Mouse (Mus musculus) limb, embryonic 12.5 days (tissue): ENCODE measurements around the gene Podxl2. TPM values are rescaled to one million over a fixed set of nuclear protein-coding genes. Genes with fewer than 3 reads are reported as not detected.

ENCODE experiments used
- ATAC-seq: fragments of 200-750 bp; cut with Nextera tagmentation; 2 replicates; pipeline ENCODE4 v1.8.0; 2017; ENCODE audit warnings: low read depth, moderate TSS enrichment; ENCODE audit not compliant: insufficient number of reproducible peaks, insufficient read depth, low FRiP score, low TSS enrichment
- H3K27ac ChIP-seq: fragments of 300-500 bp; sonication (generic); 2 replicates; pipeline ENCODE4 v1.5.1; 2016; ENCODE audit warnings: mild to moderate bottlenecking, moderate library complexity
- H3K27me3 ChIP-seq: fragments of 300-500 bp; sonication (generic); 2 replicates; pipeline ENCODE4 v1.6.1; 2016; ENCODE audit warnings: mild to moderate bottlenecking, moderate library complexity
- H3K36me3 ChIP-seq: fragments of 300-500 bp; sonication (generic); 2 replicates; pipeline ENCODE4 v1.6.1; 2016; ENCODE audit warnings: mild to moderate bottlenecking, moderate library complexity
- H3K4me1 ChIP-seq: fragments of 300-500 bp; sonication (generic); replicated peaks from 2 replicates; pipeline ENCODE4 v1.6.1; 2016
- H3K4me2 ChIP-seq: fragments of 300-500 bp; sonication (generic); 2 replicates; pipeline ENCODE4 v1.6.1; 2016; ENCODE audit warnings: mild to moderate bottlenecking, moderate library complexity
- H3K4me3 ChIP-seq: fragments of 300-500 bp; sonication (generic); replicated peaks from 2 replicates; pipeline ENCODE4 v1.5.1; 2016; ENCODE audit warnings: mild to moderate bottlenecking
- H3K9ac ChIP-seq: fragments of 300-500 bp; sonication (generic); replicated peaks from 2 replicates; pipeline ENCODE4 v1.6.1; 2016; ENCODE audit warnings: mild to moderate bottlenecking, moderate library complexity
- H3K9me3 ChIP-seq: fragments of 300-500 bp; sonication (generic); 2 replicates; pipeline ENCODE4 v1.6.1; 2016; ENCODE audit warnings: mild to moderate bottlenecking, moderate library complexity
- WGBS: fragments of 180-500 bp; shearing (Covaris S2); methylation state at CpG from one replicate; pipeline ENCODE4 v1.1.7; 2016; 5-methylcytosine and 5-hydroxymethylcytosine counted together
- polyA plus RNA-seq: library from polyadenylated mRNA; unstranded; fragments of >200 nt; fragmentation: Nextera tagmentation; extraction: Ambion mirVana; gene quantifications from 2 replicates; pipeline ENCODE4 v1.2.1, GENCODE M21; 2016

Gene Podxl2
- polyA plus RNA-seq, 1 experiment from 2014 or later = 93.5 TPM

DNA sequence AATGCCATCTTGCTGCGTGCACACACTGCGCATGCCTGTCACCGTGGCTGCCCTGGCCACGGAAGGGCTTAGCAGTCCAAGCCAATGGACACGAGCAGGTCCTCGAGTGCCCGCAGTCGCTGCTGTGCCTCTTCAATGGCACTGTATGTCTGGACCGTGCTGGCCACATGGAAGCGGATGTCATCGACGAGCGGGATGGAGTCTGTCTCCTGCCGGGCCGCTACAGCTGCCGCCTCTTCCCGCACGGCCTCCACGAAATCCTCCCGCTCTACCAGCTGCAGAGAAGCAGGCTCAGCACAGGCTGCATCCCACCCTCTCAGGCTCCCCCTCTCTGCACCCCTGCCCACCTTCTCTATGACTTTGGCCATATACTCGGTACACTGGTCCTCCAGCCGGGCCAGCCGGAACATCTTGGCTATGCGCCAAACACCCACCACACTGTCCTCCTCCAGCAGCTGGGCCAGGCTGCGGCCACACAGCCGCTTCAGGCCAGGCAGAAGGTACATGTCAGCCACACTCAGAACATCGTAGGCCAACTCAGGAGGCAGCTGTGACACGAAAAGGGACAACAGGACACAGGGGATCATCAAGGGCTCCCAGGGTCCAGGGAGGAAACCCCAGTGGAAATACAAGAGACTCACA is 38.5 kb downstream of the Podxl2 start:
- H3K27me3 ChIP-seq = no peaks in the 10 kb centered on the region
- WGBS = 93% methylated on average over 28 of the region's 28 CpGs
- no peak for ATAC-seq
- peaks cover 41% of the 10 kb centered on the region for H3K36me3 ChIP-seq
- H3K4me3 ChIP-seq = no peak overlapping the region
- H3K9ac ChIP-seq = no peak overlapping the region
- H3K4me2 ChIP-seq = no peak overlapping the region
- peaks cover 8% of the 10 kb centered on the region for H3K4me1 ChIP-seq
- no peak overlapping the region for H3K27ac ChIP-seq
- no peaks in the 10 kb centered on the region for H3K9me3 ChIP-seq

DNA sequence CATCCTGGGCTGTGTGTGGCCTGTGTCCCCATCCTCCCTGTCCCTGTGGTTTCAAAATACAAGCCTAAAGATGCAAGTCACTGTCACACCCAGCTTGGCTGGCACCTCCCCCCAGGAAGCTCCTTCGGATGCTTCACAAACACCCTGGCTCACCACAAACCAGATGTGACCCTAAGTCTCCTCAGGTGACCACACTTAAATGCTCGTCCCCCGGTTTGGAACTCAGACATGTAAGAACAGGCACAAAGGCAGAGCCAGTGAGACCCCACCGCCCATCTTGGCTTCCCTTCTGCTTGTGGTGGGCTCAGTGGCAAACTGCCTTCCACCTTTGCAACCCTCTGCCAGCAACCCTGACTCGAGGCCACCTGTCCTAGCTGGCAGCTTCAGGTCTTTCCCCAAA is 39.8 kb downstream of the Podxl2 start:
- no peak overlapping the region for H3K27ac ChIP-seq
- H3K4me3 ChIP-seq = no peak overlapping the region
- H3K9ac ChIP-seq = no peak overlapping the region
- 49% methylated on average over 5 of the region's 5 CpGs for WGBS
- no peak for ATAC-seq
- H3K27me3 ChIP-seq = no peaks in the 10 kb centered on the region
- no peak overlapping the region for H3K4me2 ChIP-seq
- peaks cover 41% of the 10 kb centered on the region for H3K36me3 ChIP-seq
- no peaks in the 10 kb centered on the region for H3K9me3 ChIP-seq
- H3K4me1 ChIP-seq = no peaks in the 10 kb centered on the region

DNA sequence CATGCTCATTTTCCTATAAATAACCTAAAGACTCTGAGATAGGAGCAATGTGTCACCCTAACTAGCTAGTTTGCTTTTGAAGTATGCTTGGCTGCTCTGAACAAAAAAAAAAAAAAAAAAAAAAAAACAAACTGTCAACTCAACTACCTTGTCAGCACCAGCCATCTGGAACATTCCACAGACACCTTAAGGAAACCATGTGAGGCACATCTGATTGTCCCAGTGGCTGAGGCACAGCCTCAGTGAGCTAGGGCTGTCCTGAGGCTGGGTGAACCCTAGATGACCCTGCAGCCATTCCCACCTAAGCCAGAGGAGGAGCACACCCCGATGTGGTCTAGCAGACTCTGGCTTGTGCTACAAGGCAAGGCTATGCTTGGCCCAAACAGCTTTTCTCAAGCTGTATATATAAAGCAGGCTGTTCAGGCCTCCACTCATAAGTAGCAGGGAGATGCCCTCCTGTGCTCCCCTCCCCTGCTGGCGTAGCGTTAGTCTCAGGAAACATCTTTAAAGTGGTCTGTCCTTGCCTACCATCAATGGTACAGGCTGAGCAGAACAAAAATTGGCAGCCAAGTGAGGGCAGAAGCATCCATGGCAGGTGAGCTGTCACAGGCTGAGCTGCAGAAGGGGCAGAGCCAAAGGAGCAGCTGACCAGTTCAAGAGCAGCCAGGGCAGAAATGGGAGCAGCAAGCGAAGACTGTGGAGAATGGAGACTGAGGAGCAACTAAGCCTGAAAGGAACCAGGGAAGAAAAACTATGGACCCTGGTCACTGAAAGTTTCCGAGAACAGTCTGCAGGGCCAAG is 41.3 kb downstream of the Podxl2 start:
- Histone ChIP-seq H3K4me3 (no peak overlapping the region), H3K27ac (no peak overlapping the region), H3K4me2 (no peak overlapping the region), H3K9me3 (no peaks in the 10 kb centered on the region), H3K9ac (no peak overlapping the region), H3K36me3 (peaks cover 30% of the 10 kb centered on the region), H3K4me1 (no peaks in the 10 kb centered on the region), H3K27me3 (no peaks in the 10 kb centered on the region)
- no peak for ATAC-seq
- WGBS = 84% methylated on average over 5 of the region's 5 CpGs

DNA sequence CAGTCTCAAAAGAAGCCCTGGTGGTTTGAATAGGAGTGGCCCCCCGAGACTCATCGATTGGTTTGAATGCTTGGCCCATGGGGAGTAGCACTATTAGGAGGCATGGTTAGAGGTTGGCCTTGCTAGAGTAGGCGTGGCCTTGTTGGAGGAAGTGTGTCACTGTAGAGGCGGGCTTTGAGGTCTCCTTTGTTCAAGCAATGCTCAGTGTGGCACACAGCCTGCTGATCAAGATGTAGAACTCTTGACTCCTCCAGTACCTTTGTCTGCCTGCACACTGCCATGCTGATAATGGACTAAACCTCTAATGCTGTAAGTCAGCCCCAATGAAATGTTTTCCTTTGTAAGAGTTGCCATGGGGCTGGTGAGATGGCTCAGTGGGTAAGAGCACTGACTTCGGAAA is 42.2 kb downstream of the Podxl2 start:
- 79% methylated on average over 5 of the region's 5 CpGs for WGBS
- ATAC-seq = no peak
- Histone ChIP-seq H3K9me3 (no peaks in the 10 kb centered on the region), H3K9ac (no peak overlapping the region), H3K27me3 (no peaks in the 10 kb centered on the region), H3K36me3 (peaks cover 22% of the 10 kb centered on the region), H3K4me3 (no peak overlapping the region), H3K4me2 (no peak overlapping the region), H3K27ac (no peak overlapping the region), H3K4me1 (no peaks in the 10 kb centered on the region)

DNA sequence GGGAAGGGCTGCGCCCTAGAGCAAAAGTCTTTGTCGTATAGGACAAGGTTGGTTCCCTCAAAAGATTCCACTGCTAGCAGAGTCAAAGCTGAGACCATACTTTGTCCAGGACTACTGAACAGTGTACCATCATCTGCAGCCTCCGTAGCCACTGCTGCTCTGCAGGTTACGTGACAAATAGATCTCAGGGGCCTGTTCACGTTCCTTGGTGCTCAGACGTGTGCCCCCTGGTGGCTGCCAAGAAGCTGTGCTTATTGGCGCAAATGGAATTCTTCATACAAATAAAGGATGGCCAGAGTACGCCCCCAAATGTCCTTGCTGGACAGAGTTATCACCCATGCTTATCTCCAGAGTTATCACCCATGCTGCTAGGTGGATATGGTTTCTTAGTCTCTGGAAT is 43.4 kb downstream of the Podxl2 start:
- Histone ChIP-seq H3K27ac (no peak overlapping the region), H3K4me1 (peaks cover 9% of the 10 kb centered on the region), H3K4me2 (no peak overlapping the region), H3K9me3 (no peaks in the 10 kb centered on the region), H3K4me3 (no peak overlapping the region), H3K36me3 (peaks cover 10% of the 10 kb centered on the region), H3K27me3 (no peaks in the 10 kb centered on the region), H3K9ac (no peak overlapping the region)
- no peak for ATAC-seq
- WGBS = 27% methylated on average over 8 of the region's 8 CpGs

DNA sequence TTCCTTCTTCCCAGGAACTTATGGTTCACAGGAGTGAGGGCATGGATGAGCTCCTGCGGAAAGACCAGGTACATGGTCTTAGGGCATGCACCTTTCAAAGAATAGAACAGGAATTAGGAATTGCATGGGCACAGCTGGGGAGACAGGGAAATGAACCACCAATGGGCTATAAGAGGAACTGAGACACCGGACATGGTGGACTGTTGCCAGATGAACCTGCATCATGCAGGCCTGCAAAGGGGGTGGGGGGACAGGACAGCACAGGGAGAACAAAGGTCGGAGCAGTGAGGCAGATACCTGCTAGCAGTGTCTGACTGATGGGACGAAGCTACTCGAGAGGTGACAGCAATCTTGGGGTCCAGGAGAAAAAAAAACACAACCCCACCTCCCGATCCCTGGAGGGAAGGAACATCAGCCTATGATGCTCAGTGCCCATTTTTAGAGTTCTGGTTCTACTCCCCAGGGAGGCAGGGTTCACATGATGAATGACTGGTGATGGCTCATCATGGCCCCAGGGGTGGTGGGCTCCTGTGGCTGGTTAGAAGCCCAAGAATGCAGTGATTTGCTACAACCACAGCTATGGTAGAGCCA is 44.6 kb downstream of the Podxl2 start:
- no peak overlapping the region for H3K4me3 ChIP-seq
- ATAC-seq = no peak
- 87% methylated on average over 6 of the region's 6 CpGs for WGBS

DNA sequence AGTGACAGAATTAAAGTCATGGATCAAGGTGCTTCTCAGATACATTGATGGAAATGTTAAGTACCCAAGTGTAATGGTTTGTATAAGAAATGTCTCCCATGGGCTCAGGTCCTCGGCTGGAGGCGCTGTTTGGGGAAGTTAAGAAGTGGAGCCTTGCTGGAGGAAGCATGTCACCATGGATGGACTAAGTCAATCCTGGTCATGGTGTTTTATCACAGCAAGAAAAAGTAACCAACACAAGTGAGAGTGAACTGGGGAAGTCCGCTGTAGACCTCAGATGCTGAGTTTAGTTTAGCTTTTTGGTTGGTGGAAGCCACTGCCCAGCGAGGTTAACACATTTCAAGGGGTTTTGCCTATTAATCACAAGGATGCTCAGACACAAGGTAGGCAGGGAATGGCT is 45.3 kb downstream of the Podxl2 start:
- Histone ChIP-seq H3K4me3 (no peak overlapping the region), H3K4me1 (peaks cover 13% of the 10 kb centered on the region), H3K27ac (no peak overlapping the region), H3K27me3 (0 out of 2 replicates have a peak, but pooled peaks cover 3% of the 10 kb centered on the region), H3K36me3 (no peaks in the 10 kb centered on the region), H3K9ac (no peak overlapping the region), H3K4me2 (no peak overlapping the region), H3K9me3 (no peaks in the 10 kb centered on the region)
- WGBS = 85% methylated on average over 4 of the region's 4 CpGs
- ATAC-seq = no peak

More for the DNA sequence above, 44.6 kb downstream of the Podxl2 start:
- Histone ChIP-seq H3K27me3 (no peaks in the 10 kb centered on the region), H3K27ac (no peak overlapping the region), H3K36me3 (no peaks in the 10 kb centered on the region), H3K9ac (no peak overlapping the region), H3K4me1 (peaks cover 13% of the 10 kb centered on the region), H3K4me2 (no peak overlapping the region), H3K9me3 (no peaks in the 10 kb centered on the region)

DNA sequence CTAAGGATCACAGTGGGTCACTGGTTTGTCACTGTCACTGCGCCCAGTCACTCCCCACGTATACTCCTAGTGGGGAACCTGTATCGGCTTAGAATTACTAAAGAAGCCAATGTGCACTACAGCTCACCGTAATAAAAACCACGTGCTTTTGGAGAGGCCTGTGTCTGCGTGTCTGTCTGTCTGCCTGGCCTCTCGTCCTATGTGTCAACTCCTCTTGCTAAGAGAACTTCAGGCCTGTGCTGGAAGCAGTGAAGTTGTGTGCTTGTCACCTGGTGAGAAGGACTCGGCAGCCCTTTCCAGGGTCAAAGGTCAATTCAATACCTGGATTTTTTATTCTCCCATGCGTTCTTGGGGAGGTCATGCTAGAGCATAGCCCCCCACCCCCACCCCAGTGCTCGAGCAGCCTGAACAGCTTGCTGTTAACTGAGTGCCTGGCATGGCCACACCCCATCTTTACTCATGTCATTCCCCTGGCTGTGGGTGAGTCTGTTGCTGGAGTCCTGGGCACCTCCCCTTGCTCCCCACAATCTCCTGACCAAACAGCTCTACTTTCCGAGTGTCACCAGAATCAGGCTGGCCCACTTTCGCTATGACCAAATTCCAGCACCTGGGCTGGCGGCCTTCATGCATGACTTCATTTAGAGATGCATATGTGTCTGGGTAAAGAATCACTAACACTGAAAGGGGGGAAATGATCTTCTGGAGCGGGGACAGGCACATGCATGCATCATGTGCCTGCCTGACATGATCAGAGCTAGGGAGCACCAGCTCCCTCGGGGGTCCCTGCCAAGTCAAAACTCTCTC is 46.4 kb downstream of the Podxl2 start:
- H3K4me3 ChIP-seq = no peak overlapping the region
- no peaks in the 10 kb centered on the region for H3K9me3 ChIP-seq
- H3K27ac ChIP-seq = no peak overlapping the region
- H3K4me1 ChIP-seq = peaks cover 13% of the 10 kb centered on the region
- no peak overlapping the region for H3K9ac ChIP-seq
- H3K4me2 ChIP-seq = no peak overlapping the region
- H3K36me3 ChIP-seq = no peaks in the 10 kb centered on the region
- H3K27me3 ChIP-seq = 0 out of 2 replicates have a peak, but pooled peaks cover 5% of the 10 kb centered on the region
- 60% methylated on average over 15 of the region's 15 CpGs for WGBS
- no peak for ATAC-seq

DNA sequence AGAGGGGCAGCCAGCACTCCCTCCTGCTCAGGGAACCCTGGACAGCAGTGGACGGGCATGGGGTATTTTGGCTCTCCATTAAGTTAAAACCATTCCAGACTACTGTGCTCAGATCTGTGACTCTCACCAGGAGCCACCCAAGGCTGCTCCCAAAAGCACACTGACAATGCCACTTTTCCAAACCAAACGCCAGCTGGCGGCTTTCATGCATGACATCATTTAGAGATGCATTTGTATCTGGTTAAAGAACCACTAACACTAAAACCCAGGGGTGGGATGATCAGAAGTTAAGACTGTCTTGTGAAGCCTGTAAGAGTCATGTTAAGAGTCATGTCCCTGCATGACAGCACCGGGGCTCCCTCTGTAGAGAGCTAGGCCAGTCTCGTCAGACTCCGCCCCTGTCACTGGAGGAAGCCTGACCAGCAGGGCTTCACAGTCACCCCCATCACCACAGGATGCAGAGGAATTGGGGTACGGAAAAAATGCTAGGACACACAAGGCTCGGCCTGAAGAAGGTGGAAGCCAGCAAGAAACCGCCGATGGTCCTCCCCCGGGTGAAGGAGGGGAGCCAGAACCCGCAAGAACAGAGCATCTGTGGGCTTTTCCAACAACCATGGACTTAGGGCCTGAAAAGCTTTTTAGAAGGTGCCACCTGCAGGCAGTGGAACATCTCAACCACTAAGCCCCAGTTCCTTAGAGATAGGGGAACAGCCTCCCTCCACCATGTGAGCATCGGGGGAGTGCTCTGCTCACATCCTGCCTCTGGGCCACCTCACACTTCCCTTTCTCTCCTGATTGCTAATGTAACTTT is 47.2 kb downstream of the Podxl2 start:
- Histone ChIP-seq H3K4me2 (no peak overlapping the region), H3K27me3 (0 out of 2 replicates have a peak, but pooled peaks cover 5% of the 10 kb centered on the region), H3K27ac (no peak overlapping the region), H3K9me3 (no peaks in the 10 kb centered on the region), H3K4me3 (no peak overlapping the region), H3K4me1 (peaks cover 13% of the 10 kb centered on the region), H3K36me3 (no peaks in the 10 kb centered on the region), H3K9ac (no peak overlapping the region)
- WGBS = 60% methylated on average over 13 of the region's 13 CpGs
- ATAC-seq = no peak

DNA sequence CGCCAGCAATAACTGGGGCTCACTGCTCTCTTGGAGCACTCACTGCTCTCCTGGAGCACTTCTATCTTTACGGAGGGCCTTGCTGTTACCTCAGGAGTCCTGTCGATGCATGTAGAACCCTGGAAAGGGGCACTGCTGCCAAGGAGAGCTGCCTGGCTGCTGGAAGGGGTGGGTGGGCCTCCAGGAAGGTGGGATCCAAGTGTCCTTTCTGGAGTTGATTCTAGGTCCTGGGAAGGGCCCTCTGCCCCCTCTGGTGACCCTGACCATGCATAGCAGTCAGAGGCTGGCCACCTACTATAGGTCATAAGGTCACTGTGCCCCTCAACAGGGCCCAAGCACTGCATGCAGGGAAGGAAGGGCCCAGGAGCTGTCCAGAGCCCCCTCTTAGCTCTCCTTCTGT is 47.9 kb downstream of the Podxl2 start:
- WGBS = 61% methylated on average over 3 of the region's 3 CpGs
- Histone ChIP-seq H3K36me3 (no peaks in the 10 kb centered on the region), H3K9me3 (no peaks in the 10 kb centered on the region), H3K27me3 (0 out of 2 replicates have a peak, but pooled peaks cover 5% of the 10 kb centered on the region), H3K4me2 (no peak overlapping the region), H3K4me3 (no peak overlapping the region), H3K4me1 (peaks cover 13% of the 10 kb centered on the region), H3K27ac (no peak overlapping the region), H3K9ac (no peak overlapping the region; the same call in 1 of the 2 replicates)
- no peak for ATAC-seq
